Mouse (Mus musculus) heart, postnatal 0 days (tissue): ENCODE data around the gene Blzf1.

Experiments
- CTCF ChIP-seq: IDR thresholded peaks from 2 replicates; pipeline ENCODE4 v1.5.1; 2016; ENCODE audit warnings: antibody characterized with exemption, control low read depth, low read depth
- EP300 ChIP-seq: IDR thresholded peaks from 2 replicates; pipeline ENCODE4 v1.6.1; 2016; ENCODE audit warnings: antibody characterized with exemption, low read depth

DNA sequence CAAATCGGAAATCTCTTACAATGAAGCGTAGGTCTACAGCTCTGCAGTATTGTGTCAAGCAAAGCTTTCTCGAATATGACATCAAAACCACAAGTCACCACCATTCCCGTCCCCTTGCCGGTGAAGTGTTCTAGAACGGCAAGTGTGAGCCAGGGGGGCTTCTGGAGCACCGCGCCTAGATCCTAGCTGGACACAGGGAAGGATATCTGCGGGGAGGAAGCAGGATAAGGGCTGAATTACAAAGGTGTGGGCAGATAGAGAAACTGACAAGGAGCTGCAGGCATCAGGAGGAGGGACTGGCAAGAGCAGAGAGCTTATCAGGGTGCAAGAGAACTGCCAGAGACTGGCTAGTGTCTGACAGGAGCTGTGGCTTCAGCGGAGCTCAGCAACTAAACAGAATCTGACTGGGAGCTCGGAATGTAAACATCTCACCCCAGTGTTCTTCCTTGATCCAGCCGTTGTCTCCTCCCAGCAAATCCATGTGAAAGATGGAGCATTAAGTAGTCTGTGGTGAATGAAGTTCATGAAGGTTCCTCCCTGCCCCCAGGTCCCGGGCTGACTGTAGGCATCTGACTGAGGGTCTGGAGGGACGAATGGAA lies 12.4 kb upstream of the Blzf1 start:
- TF ChIP-seq CTCF: no peak
- no peak for TF ChIP-seq EP300
